Mouse (Mus musculus): Measurements from ENCODE around the gene Zfp217. TPM values are rescaled to one million over a fixed set of nuclear protein-coding genes. Genes with fewer than 3 reads are reported as not detected.

Zfp217 gene
- polyA plus RNA-seq, 1 experiment from 2014 or later: 3.9 TPM

GRCm38 (mm10) chr2:170157280-170158200, 9.6 kb upstream of the Zfp217 start:
- H3K36me3 ChIP-seq: no peaks in the 10 kb centered on the region
- no peak overlapping the region for H3K4me2 ChIP-seq (replicated peaks)
- H3K27me3 ChIP-seq: peaks cover 4% of the 10 kb centered on the region; the same call in 1 of the 2 replicates
- H3K27ac ChIP-seq: no peak overlapping the region
- H3K4me1 ChIP-seq: peaks cover 16% of the 10 kb centered on the region
- no peaks in the 10 kb centered on the region for H3K9me3 ChIP-seq (replicated peaks)
- no peak for ATAC-seq (ENCODE audit: low FRiP score)
- no peak overlapping the region for H3K9ac ChIP-seq
- H3K4me3 ChIP-seq: no peak overlapping the region
- WGBS: 50% methylated on average over 11 of the region's 11 CpGs

GRCm38 (mm10) chr2:170155089-170155740, 7.3 kb upstream of the Zfp217 start:
- H3K9me3 ChIP-seq (replicated peaks): no peaks in the 10 kb centered on the region
- H3K4me2 ChIP-seq (replicated peaks): peak overlapping the region; percentile 54
- no peak; the same call in 1 of the 2 replicates for ATAC-seq (ENCODE audit: low FRiP score)
- H3K4me3 ChIP-seq: peak overlapping the region; percentile 27
- H3K36me3 ChIP-seq: no peaks in the 10 kb centered on the region
- H3K27me3 ChIP-seq: peaks cover 4% of the 10 kb centered on the region; the same call in 1 of the 2 replicates
- peaks cover 16% of the 10 kb centered on the region for H3K4me1 ChIP-seq
- peak overlapping the region; percentile 56 for H3K9ac ChIP-seq
- WGBS: 15% methylated on average over 18 of the region's 18 CpGs
- no peak overlapping the region for H3K27ac ChIP-seq

- Histone ChIP-seq H3K27ac (no peak overlapping the region), H3K4me1 (peaks cover 16% of the 10 kb centered on the region), H3K36me3 (no peaks in the 10 kb centered on the region), H3K4me3 (peak overlapping the region; percentile 27), H3K4me2 (replicated peaks) (peak overlapping the region; percentile 54), H3K27me3 (peaks cover 4% of the 10 kb centered on the region; the same call in 1 of the 2 replicates), H3K9ac (peak overlapping the region; percentile 56), H3K9me3 (replicated peaks) (no peaks in the 10 kb centered on the region)
- no peak for ATAC-seq (ENCODE audit: low FRiP score)
- 14% methylated on average over 5 of the region's 5 CpGs for whole genome bisulfite sequencing
Observed at GRCm38 (mm10) chr2:170154738-170155088, 6.8 kb upstream of the Zfp217 start.

GRCm38 (mm10) chr2:170154301-170154721, 6.4 kb upstream of the Zfp217 start:
- Histone ChIP-seq H3K9me3 (replicated peaks) (no peaks in the 10 kb centered on the region), H3K27ac (no peak overlapping the region), H3K4me1 (peaks cover 16% of the 10 kb centered on the region), H3K27me3 (peaks cover 4% of the 10 kb centered on the region; the same call in 1 of the 2 replicates), H3K4me2 (replicated peaks) (peak overlapping the region; percentile 54), H3K9ac (no peak overlapping the region), H3K4me3 (no peak overlapping the region), H3K36me3 (no peaks in the 10 kb centered on the region)
- ATAC-seq (ENCODE audit: low FRiP score): no peak
- 22% methylated on average over 6 of the region's 6 CpGs for WGBS

GRCm38 (mm10) chr2:170153421-170154271, 5.7 kb upstream of the Zfp217 start:
- peak overlapping the region; percentile 20; the same call in 1 of the 2 replicates for H3K9ac ChIP-seq
- no peaks in the 10 kb centered on the region for H3K9me3 ChIP-seq (replicated peaks)
- WGBS: 3% methylated on average over 37 of the region's 37 CpGs
- no peak for ATAC-seq (ENCODE audit: low FRiP score)
- no peaks in the 10 kb centered on the region for H3K36me3 ChIP-seq
- peaks cover 4% of the 10 kb centered on the region; the same call in 1 of the 2 replicates for H3K27me3 ChIP-seq
- H3K4me2 ChIP-seq (replicated peaks): peak overlapping the region; percentile 54
- peak overlapping the region; percentile 31 for H3K4me3 ChIP-seq
- H3K4me1 ChIP-seq: peaks cover 16% of the 10 kb centered on the region
- no peak overlapping the region for H3K27ac ChIP-seq

- 26% methylated on average over 7 of the region's 7 CpGs for WGBS
- peak overlapping the region; percentile 54; the same call in 1 of the 2 replicates for H3K4me2 ChIP-seq (replicated peaks)
- ATAC-seq (ENCODE audit: low FRiP score): no peak
Observed at GRCm38 (mm10) chr2:170152856-170153255, 5.0 kb upstream of the Zfp217 start.

GRCm38 (mm10) chr2:170152036-170152686, 4.3 kb upstream of the Zfp217 start:
- 72% methylated on average over 5 of the region's 5 CpGs for WGBS
- peaks cover 16% of the 10 kb centered on the region for H3K4me1 ChIP-seq
- no peak for ATAC-seq (ENCODE audit: low FRiP score)
- H3K9ac ChIP-seq: no peak overlapping the region
- H3K4me2 ChIP-seq (replicated peaks): no peak overlapping the region
- H3K27ac ChIP-seq: no peak overlapping the region
- H3K27me3 ChIP-seq: peaks cover 4% of the 10 kb centered on the region; the same call in 1 of the 2 replicates
- no peaks in the 10 kb centered on the region for H3K9me3 ChIP-seq (replicated peaks)
- no peaks in the 10 kb centered on the region for H3K36me3 ChIP-seq
- H3K4me3 ChIP-seq: no peak overlapping the region

More at GRCm38 (mm10) chr2:170152856-170153255, 5.0 kb upstream of the Zfp217 start:
- no peaks in the 10 kb centered on the region for H3K36me3 ChIP-seq
- H3K4me3 ChIP-seq: no peak overlapping the region
- peaks cover 4% of the 10 kb centered on the region; the same call in 1 of the 2 replicates for H3K27me3 ChIP-seq
- H3K9ac ChIP-seq: no peak overlapping the region
- H3K9me3 ChIP-seq (replicated peaks): no peaks in the 10 kb centered on the region
- peaks cover 16% of the 10 kb centered on the region for H3K4me1 ChIP-seq
- no peak overlapping the region for H3K27ac ChIP-seq

GRCm38 (mm10) chr2:170151470-170151869, 3.6 kb upstream of the Zfp217 start:
- WGBS: 87% methylated on average over 8 of the region's 8 CpGs
- Histone ChIP-seq H3K27ac (no peak overlapping the region), H3K9me3 (replicated peaks) (no peaks in the 10 kb centered on the region), H3K4me1 (peaks cover 16% of the 10 kb centered on the region), H3K27me3 (peaks cover 4% of the 10 kb centered on the region; the same call in 1 of the 2 replicates), H3K36me3 (no peaks in the 10 kb centered on the region), H3K9ac (no peak overlapping the region), H3K4me3 (no peak overlapping the region), H3K4me2 (replicated peaks) (no peak overlapping the region)
- ATAC-seq (ENCODE audit: low FRiP score): no peak

- Histone ChIP-seq H3K9me3 (replicated peaks) (no peaks in the 10 kb centered on the region), H3K27ac (no peak overlapping the region), H3K9ac (no peak overlapping the region), H3K4me3 (no peak overlapping the region), H3K4me2 (replicated peaks) (no peak overlapping the region), H3K36me3 (no peaks in the 10 kb centered on the region), H3K4me1 (peaks cover 5% of the 10 kb centered on the region; the same call in 1 of the 2 replicates), H3K27me3 (peaks cover 4% of the 10 kb centered on the region; the same call in 1 of the 2 replicates)
- ATAC-seq (ENCODE audit: low FRiP score): no peak
- WGBS: 82% methylated on average over 7 of the region's 7 CpGs
Observed at GRCm38 (mm10) chr2:170148828-170149227, 925 bp upstream of the Zfp217 start.

- Histone ChIP-seq H3K4me3 (no peak overlapping the region), H3K27ac (no peak overlapping the region), H3K4me1 (no peaks in the 10 kb centered on the region), H3K4me2 (replicated peaks) (no peak overlapping the region), H3K36me3 (no peaks in the 10 kb centered on the region), H3K9me3 (replicated peaks) (no peaks in the 10 kb centered on the region), H3K9ac (no peak overlapping the region), H3K27me3 (no peaks in the 10 kb centered on the region)
- 79% methylated on average over 4 of the region's 4 CpGs for WGBS
- ATAC-seq (ENCODE audit: low FRiP score): no peak
Observed at GRCm38 (mm10) chr2:170147170-170147569, 733 bp downstream of the Zfp217 start.

GRCm38 (mm10) chr2:170144343-170144742, 3.6 kb downstream of the Zfp217 start:
- ATAC-seq (ENCODE audit: low FRiP score): no peak
- Histone ChIP-seq H3K4me3 (no peak overlapping the region), H3K27me3 (no peaks in the 10 kb centered on the region), H3K9ac (no peak overlapping the region), H3K4me2 (replicated peaks) (no peak overlapping the region), H3K27ac (no peak overlapping the region), H3K9me3 (replicated peaks) (no peaks in the 10 kb centered on the region), H3K36me3 (no peaks in the 10 kb centered on the region), H3K4me1 (no peaks in the 10 kb centered on the region)
- 87% methylated on average over 10 of the region's 10 CpGs for WGBS

Measured in hindbrain, embryonic 12.5 days (tissue).